Mouse (Mus musculus): ENCODE measurements around the gene Inpp5a.

GRCm38 (mm10) chr7:139357043-139357442, 31.9 kb upstream of the Inpp5a start:
- no peak for TF ChIP-seq CTCF (IDR thresholded peaks at IDR 0.05; ENCODE audit: low read depth)
- no peak for TF ChIP-seq EP300 (IDR thresholded peaks at IDR 0.05; ENCODE audit: low read depth)

Measured in heart, postnatal 0 days (tissue).